Mouse (Mus musculus): ENCODE results near the gene Xpc.

DNA sequence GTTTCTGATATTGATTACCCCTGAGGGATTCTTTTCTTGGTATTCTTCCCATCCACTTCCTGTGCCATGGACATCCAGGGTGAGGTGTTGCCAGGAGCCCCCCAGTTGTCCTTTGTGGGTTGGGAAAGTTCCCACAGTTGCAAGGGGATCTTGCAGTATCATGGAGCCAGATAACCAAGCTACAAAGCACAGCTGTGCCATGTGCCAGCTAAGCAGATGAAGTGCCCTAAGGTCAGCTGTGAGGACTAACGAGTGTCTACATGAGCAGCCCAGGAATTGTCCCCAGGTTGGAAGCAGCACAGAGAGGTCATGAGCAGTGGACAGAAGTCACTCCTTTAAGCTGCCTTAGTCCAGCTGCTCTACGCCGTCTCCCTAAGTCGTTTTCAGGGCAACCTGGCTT lies 9.9 kb upstream of the Xpc start:
- peak in 2 of 3 experiments; percentile 77 to 82 for TF ChIP-seq MYOD1 (IDR thresholded peaks at IDR 0.05; ENCODE audit: control insufficient read depth in 1 of 3, insufficient read length in 2 of 3, low read depth in 2 of 3)
- no peak for TF ChIP-seq POLR2A (IDR thresholded peaks at IDR 0.05; ENCODE audit: insufficient read length, low read depth)
- TF ChIP-seq POLR2AphosphoS2 (IDR thresholded peaks at IDR 0.05; ENCODE audit: insufficient read length, low read depth): no peak
